In the genomic region with DNA sequence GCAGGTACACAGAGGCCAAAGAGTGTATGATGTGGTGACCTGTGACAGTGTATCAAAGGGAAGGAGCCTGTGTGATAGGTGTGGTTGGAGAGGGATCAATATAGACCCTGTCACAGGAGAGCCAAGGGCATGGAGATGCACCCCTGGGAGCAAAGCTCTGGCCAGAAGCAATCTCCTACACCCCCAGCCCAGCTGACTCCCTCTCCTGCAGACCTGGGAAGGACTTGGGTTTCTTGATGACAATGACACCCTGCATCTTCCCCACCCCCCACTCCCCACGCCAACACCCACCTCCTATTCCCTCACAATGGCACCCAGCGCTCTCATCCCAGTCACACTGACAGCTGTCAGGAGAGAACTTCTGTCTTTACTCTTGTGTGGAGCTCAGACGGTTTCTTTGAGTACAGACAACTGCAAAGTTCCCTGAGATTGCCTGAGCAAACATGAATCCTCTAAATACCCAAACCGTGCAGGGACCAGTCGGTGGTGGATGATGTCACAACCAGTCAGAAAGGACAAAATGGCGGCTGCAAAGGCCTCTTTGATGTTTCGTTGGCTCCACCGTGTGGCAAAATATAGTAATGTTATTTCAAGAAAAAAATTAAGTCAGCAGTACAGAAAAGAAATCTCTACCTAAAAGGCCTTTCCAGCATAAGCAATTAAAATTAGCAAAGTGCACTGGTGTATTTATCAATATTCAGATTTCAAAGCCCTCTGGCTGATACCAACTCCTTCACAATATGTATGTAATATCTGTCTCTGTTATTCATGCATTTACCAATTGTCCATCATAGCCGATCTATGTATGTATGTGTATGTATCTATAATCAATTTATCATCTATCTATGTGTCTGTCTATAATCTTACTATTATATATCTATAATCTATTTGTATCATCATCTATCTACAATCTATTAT, we compare ENCODE assay signal across 1 mouse cellular context.
A peak's percentile ranks its signal among the peaks of the same experiment; 100 is the strongest.
TF ChIP-seq lines count a peak whose summit lies in the region.

No protein-coding gene starts in this region.

TF ChIP-seq in C2C12, 6 proteins besides CTCF, POLR2A, EP300 and RAD21:
- TF ChIP-seq CEBPB (IDR thresholded peaks at IDR 0.05; ENCODE audit: low read depth) (peak; percentile 75), MYOG (IDR thresholded peaks at IDR 0.05; ENCODE audit: control insufficient read depth, extremely low read depth, insufficient read length) (no peak)
